Mouse (Mus musculus) embryonic facial prominence, embryonic 14.5 days (tissue): ENCODE results near the gene Rex2. TPM values are rescaled to one million over a fixed set of nuclear protein-coding genes. Genes with fewer than 3 reads are reported as not detected.
"Not testable (repeated sequence)": the region's sequence is repeated elsewhere in the genome, so short reads cannot be mapped to it uniquely, and the experiment has no call there.

ENCODE experiments used
- ATAC-seq: fragments of 200-750 bp; cut with Nextera tagmentation; 2 replicates; pipeline ENCODE4 v1.8.0; 2017; ENCODE audit warnings: low read depth, moderate number of reproducible peaks, moderate TSS enrichment
- DNase-seq: peaks from one replicate; pipeline ENCODE4 v3.0.0-alpha.2; 2015; ENCODE audit warnings: low spot score
- H3K27ac ChIP-seq: fragments of 300-500 bp; sonication (generic); replicated peaks from 2 replicates; pipeline ENCODE4 v1.5.1; 2014; ENCODE audit warnings: low read depth, mild to moderate bottlenecking, low read length, moderate library complexity
- H3K27me3 ChIP-seq: fragments of 300-500 bp; sonication (generic); replicated peaks from 2 replicates; pipeline ENCODE4 v1.6.1; 2014; ENCODE audit warnings: low read length; ENCODE audit not compliant: control insufficient read depth, insufficient read depth
- H3K36me3 ChIP-seq: fragments of 300-500 bp; sonication (generic); 2 replicates; pipeline ENCODE4 v1.6.1; 2014; ENCODE audit warnings: low read length, mixed read lengths; ENCODE audit not compliant: control insufficient read depth, insufficient read depth
- H3K4me1 ChIP-seq: fragments of 300-500 bp; sonication (generic); 2 replicates; pipeline ENCODE4 v1.6.1; 2014; ENCODE audit warnings: antibody characterized with exemption, low read length; ENCODE audit not compliant: control insufficient read depth, insufficient read depth
- H3K4me2 ChIP-seq: fragments of 300-500 bp; sonication (generic); 2 replicates; pipeline ENCODE4 v1.6.1; 2014; ENCODE audit warnings: low read depth, mild to moderate bottlenecking, low read length, moderate library complexity, mixed read lengths
- H3K4me3 ChIP-seq: fragments of 300-500 bp; sonication (generic); 2 replicates; pipeline ENCODE4 v1.5.1; 2014; ENCODE audit warnings: low read depth, mild to moderate bottlenecking, low read length
- H3K9ac ChIP-seq: fragments of 300-500 bp; sonication (generic); 2 replicates; pipeline ENCODE4 v1.6.1; 2014; ENCODE audit warnings: low read depth, mild to moderate bottlenecking, low read length, moderate library complexity, mixed read lengths
- H3K9me3 ChIP-seq: fragments of 300-500 bp; sonication (generic); 2 replicates; pipeline ENCODE4 v1.6.1; 2016; ENCODE audit warnings: low read length; ENCODE audit not compliant: control insufficient read depth
- WGBS: fragments of 180-500 bp; shearing (Covaris S2); extraction: QIAGEN DNeasy Blood & Tissue Kit; methylation state at CpG from one replicate; pipeline ENCODE4 v1.1.7; 2014; 5-methylcytosine and 5-hydroxymethylcytosine counted together
- polyA plus RNA-seq: library from polyadenylated mRNA; unstranded; fragments of >200 nt; fragmentation: Nextera tagmentation; extraction: Ambion mirVana; gene quantifications from 2 replicates; pipeline ENCODE4 v1.2.1, GENCODE M21; 2014

Gene Rex2
- polyA plus RNA-seq, 1 experiment from 2014 or later: not detected

GRCm38 (mm10) chr4:147101666-147102626, 80.3 kb downstream of the Rex2 start:
- 2% methylated on average over 27 of the region's 109 CpGs for WGBS
- peak; percentile 82; the same call in 1 of the 2 replicates for ATAC-seq
- H3K4me1 ChIP-seq: not testable (repeated sequence)

GRCm38 (mm10) chr4:147103814-147104213, 82.2 kb downstream of the Rex2 start:
- not testable (repeated sequence) for H3K27me3 ChIP-seq, ATAC-seq, H3K4me1 ChIP-seq, DNase-seq, H3K9ac ChIP-seq, H3K4me2 ChIP-seq, H3K4me3 ChIP-seq, H3K36me3 ChIP-seq, H3K27ac ChIP-seq, H3K9me3 ChIP-seq
- WGBS: 52% methylated on average over 4 of the region's 4 CpGs

More at GRCm38 (mm10) chr4:147101666-147102626, 80.3 kb downstream of the Rex2 start:
- H3K9me3 ChIP-seq, H3K27me3 ChIP-seq, H3K36me3 ChIP-seq, H3K27ac ChIP-seq: not testable (repeated sequence)
- Histone ChIP-seq H3K4me2 (peak overlapping the region; percentile 65), H3K4me3 (peak overlapping the region; percentile 44), H3K9ac (peak overlapping the region; percentile 56)
- DNase-seq: peak; percentile 10

Other genes with a start within 250 kb of the Rex2 start
- not detected in 2 replicates for gene Gm21411, start 112.3 kb upstream of the Rex2 start, polyA plus RNA-seq
- 0.10 TPM in 1 of 2 replicates, not detected in the other for gene Zfp989, start 49.9 kb upstream of the Rex2 start, polyA plus RNA-seq
- 6.8 and 8.2 TPM in 2 replicates for gene Zfp991, start 110.2 kb downstream of the Rex2 start, polyA plus RNA-seq